Mouse (Mus musculus): ENCODE data around the gene Smad3. TPM values are rescaled to one million over a fixed set of nuclear protein-coding genes. Genes with fewer than 3 reads are reported as not detected.

Gene Smad3
- polyA plus RNA-seq, 1 experiment from 2014 or later, result 24.5 TPM

DNA sequence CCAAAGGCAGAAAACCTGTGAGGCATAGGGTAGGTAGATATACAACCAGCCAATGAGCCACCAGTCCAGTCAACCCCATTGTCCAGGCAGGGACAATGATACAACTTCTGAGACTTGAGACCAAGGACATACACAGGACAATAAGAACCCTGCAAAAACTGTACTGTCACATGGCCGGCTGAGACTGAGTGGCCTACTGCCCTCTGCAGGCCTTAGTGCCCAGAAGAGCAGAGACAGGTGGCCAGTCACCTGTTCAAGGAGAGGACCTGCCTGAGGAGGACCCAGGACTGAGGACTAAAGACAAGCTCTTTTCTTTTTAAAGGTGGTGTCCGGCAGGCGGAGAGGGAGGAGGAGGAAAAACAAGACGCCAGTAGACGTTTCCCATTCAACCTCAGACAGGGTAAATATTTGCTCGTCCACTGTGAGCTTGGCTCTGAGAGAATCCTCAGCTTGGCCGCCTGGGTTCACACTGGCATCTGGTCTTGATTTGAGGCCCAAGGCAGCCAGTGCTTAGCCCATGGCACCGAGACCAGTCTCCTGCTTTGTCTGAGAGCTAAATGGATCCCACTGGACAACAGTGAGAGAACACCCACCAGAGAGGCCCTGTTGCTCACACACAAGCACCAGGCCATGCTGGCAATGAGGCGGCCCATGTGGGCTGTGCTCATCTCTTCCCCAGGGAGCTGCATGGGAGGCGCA is 56.4 kb downstream of the Smad3 start:
- Histone ChIP-seq H3K27me3 (replicated peaks) (no peaks in the 10 kb centered on the region), H3K4me3 (no peak overlapping the region), H3K27ac (no peak overlapping the region), H3K9me3 (no peaks in the 10 kb centered on the region), H3K4me2 (replicated peaks) (no peak overlapping the region), H3K9ac (no peak overlapping the region), H3K4me1 (peaks cover 47% of the 10 kb centered on the region), H3K36me3 (no peaks in the 10 kb centered on the region)
- 79% methylated on average over 10 of the region's 10 CpGs for WGBS
- no peak for ATAC-seq (ENCODE audit: low FRiP score, low read depth)

GRCm38 (mm10) chr9:63699145-63699544 is 58.6 kb downstream of the Smad3 start:
- Histone ChIP-seq H3K27me3 (replicated peaks) (no peaks in the 10 kb centered on the region), H3K4me1 (peaks cover 42% of the 10 kb centered on the region), H3K9ac (no peak overlapping the region), H3K4me3 (no peak overlapping the region), H3K36me3 (no peaks in the 10 kb centered on the region), H3K9me3 (no peaks in the 10 kb centered on the region), H3K4me2 (replicated peaks) (no peak overlapping the region), H3K27ac (no peak overlapping the region)
- WGBS, result 81% methylated on average over 4 of the region's 4 CpGs
- no peak for ATAC-seq (ENCODE audit: low FRiP score, low read depth)

- no peak overlapping the region for H3K4me2 ChIP-seq (replicated peaks)
- no peak overlapping the region for H3K9ac ChIP-seq
- peaks cover 42% of the 10 kb centered on the region for H3K4me1 ChIP-seq
- no peaks in the 10 kb centered on the region for H3K27me3 ChIP-seq (replicated peaks)
- no peak overlapping the region for H3K4me3 ChIP-seq
- no peaks in the 10 kb centered on the region for H3K36me3 ChIP-seq
- ATAC-seq (ENCODE audit: low FRiP score, low read depth), result no peak
- no peak overlapping the region for H3K27ac ChIP-seq
- 64% methylated on average over 6 of the region's 7 CpGs for WGBS
- H3K9me3 ChIP-seq, result no peaks in the 10 kb centered on the region
Observed at GRCm38 (mm10) chr9:63698320-63699045, 59.3 kb downstream of the Smad3 start.

- Histone ChIP-seq H3K27ac (no peak overlapping the region), H3K4me1 (peaks cover 35% of the 10 kb centered on the region), H3K27me3 (replicated peaks) (no peaks in the 10 kb centered on the region), H3K36me3 (no peaks in the 10 kb centered on the region), H3K9me3 (no peaks in the 10 kb centered on the region), H3K4me3 (no peak overlapping the region), H3K9ac (no peak overlapping the region), H3K4me2 (replicated peaks) (no peak overlapping the region)
- ATAC-seq (ENCODE audit: low FRiP score, low read depth), result no peak
- WGBS, result 58% methylated on average over 5 of the region's 5 CpGs
Observed at GRCm38 (mm10) chr9:63697606-63698005, 60.2 kb downstream of the Smad3 start.

- Histone ChIP-seq H3K27me3 (replicated peaks) (no peaks in the 10 kb centered on the region), H3K9me3 (no peaks in the 10 kb centered on the region), H3K9ac (no peak overlapping the region), H3K4me1 (peaks cover 32% of the 10 kb centered on the region), H3K36me3 (no peaks in the 10 kb centered on the region), H3K4me2 (replicated peaks) (0 out of 2 replicates have a peak overlapping the region, but pooled peaks have one; percentile 8), H3K4me3 (no peak overlapping the region), H3K27ac (no peak overlapping the region)
- WGBS, result 33% methylated on average over 10 of the region's 10 CpGs
- ATAC-seq (ENCODE audit: low FRiP score, low read depth), result no peak
Observed at GRCm38 (mm10) chr9:63696463-63697105, 61.2 kb downstream of the Smad3 start.

DNA sequence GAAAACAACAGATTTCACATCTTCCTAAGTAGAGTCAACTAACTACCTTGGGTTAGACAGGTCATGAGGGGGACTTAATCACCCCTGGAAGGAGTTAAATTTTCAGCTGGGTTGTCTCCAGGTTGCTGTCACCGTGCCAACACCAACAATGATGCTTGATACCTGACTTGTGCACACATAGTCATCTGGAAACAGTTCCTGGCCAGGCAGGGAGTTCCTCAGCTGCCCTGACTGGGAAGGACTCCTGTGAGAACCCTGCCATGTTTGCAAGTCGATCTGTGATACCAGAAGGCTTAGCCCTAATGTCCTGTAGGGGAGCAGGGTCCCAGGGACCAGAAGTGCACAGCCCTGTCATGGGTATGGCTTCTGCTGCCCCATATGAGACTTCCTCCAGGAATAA is 65.8 kb downstream of the Smad3 start:
- 86% methylated on average over 2 of the region's 2 CpGs for WGBS
- no peak overlapping the region for H3K4me2 ChIP-seq (replicated peaks)

GRCm38 (mm10) chr9:63690511-63690910 is 67.3 kb downstream of the Smad3 start:
- WGBS, result 97% methylated on average over 1 of the region's 1 CpGs
- no peaks in the 10 kb centered on the region for H3K36me3 ChIP-seq
- ATAC-seq (ENCODE audit: low FRiP score, low read depth), result no peak

More for the DNA sequence above, 65.8 kb downstream of the Smad3 start:
- H3K27ac ChIP-seq, result no peak overlapping the region
- peaks cover 7% of the 10 kb centered on the region for H3K4me1 ChIP-seq
- no peaks in the 10 kb centered on the region for H3K9me3 ChIP-seq
- H3K27me3 ChIP-seq (replicated peaks), result no peaks in the 10 kb centered on the region
- ATAC-seq (ENCODE audit: low FRiP score, low read depth), result no peak
- H3K4me3 ChIP-seq, result no peak overlapping the region
- H3K9ac ChIP-seq, result no peak overlapping the region
- H3K36me3 ChIP-seq, result no peaks in the 10 kb centered on the region

GRCm38 (mm10) chr9:63687413-63688015 is 70.3 kb downstream of the Smad3 start:
- Histone ChIP-seq H3K4me3 (no peak overlapping the region), H3K27me3 (replicated peaks) (no peaks in the 10 kb centered on the region), H3K27ac (no peak overlapping the region), H3K4me2 (replicated peaks) (no peak overlapping the region), H3K9me3 (no peaks in the 10 kb centered on the region), H3K4me1 (no peaks in the 10 kb centered on the region), H3K9ac (no peak overlapping the region), H3K36me3 (no peaks in the 10 kb centered on the region)
- 72% methylated on average over 7 of the region's 7 CpGs for WGBS
- no peak for ATAC-seq (ENCODE audit: low FRiP score, low read depth)

More at GRCm38 (mm10) chr9:63690511-63690910, 67.3 kb downstream of the Smad3 start:
- Histone ChIP-seq H3K27ac (no peak overlapping the region), H3K9me3 (no peaks in the 10 kb centered on the region), H3K4me1 (no peaks in the 10 kb centered on the region), H3K4me3 (no peak overlapping the region), H3K4me2 (replicated peaks) (no peak overlapping the region), H3K9ac (no peak overlapping the region), H3K27me3 (replicated peaks) (no peaks in the 10 kb centered on the region)

DNA sequence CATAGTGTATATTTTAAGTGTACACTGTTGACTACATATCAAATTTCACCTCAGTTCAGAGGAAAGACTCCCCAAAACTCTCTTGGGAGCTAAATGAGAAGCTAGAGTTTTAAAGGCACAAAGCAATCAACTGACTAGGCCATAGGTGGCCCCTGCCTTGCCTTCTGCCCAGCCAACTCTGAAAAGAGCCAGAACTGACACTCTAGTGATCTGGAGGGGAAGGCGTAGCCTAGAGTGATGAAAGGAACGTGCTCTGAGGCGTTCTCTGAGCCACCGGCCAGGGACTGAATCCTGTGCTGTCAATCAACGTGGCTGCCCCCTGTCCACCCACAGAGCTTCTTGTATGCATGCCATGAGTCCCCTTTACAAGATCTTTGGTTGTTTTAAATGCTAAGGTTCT is 72.4 kb downstream of the Smad3 start:
- Histone ChIP-seq H3K4me1 (no peaks in the 10 kb centered on the region), H3K4me3 (no peak overlapping the region), H3K27ac (no peak overlapping the region), H3K36me3 (no peaks in the 10 kb centered on the region), H3K4me2 (replicated peaks) (no peak overlapping the region), H3K27me3 (replicated peaks) (no peaks in the 10 kb centered on the region), H3K9me3 (no peaks in the 10 kb centered on the region), H3K9ac (no peak overlapping the region)
- no peak for ATAC-seq (ENCODE audit: low FRiP score, low read depth)
- 82% methylated on average over 5 of the region's 5 CpGs for WGBS

DNA sequence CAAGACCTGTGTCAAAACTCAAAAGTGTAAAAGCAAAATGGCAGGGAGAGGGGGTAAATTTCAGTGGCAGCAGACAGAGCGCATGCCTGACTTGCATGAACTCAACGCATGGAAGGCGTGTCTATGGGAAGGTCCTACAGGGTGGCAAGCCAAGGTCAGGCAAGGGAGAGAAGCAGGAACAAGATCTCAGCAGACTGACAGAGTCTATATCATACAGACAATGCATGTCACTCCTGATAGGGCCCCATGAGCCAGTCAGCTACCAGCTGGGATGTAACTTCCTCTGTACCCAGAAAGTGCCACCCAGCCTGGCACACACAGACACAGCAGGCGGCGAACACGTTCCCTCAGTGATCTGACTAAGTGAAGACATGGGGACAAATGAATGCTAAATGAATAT is 73.5 kb downstream of the Smad3 start:
- H3K4me2 ChIP-seq (replicated peaks), result no peak overlapping the region
- no peaks in the 10 kb centered on the region for H3K4me1 ChIP-seq
- H3K9me3 ChIP-seq, result no peaks in the 10 kb centered on the region
- ATAC-seq (ENCODE audit: low FRiP score, low read depth), result no peak
- H3K27ac ChIP-seq, result no peak overlapping the region
- no peaks in the 10 kb centered on the region for H3K36me3 ChIP-seq
- H3K4me3 ChIP-seq, result no peak overlapping the region
- 99% methylated on average over 6 of the region's 6 CpGs for WGBS
- no peak overlapping the region for H3K9ac ChIP-seq
- no peaks in the 10 kb centered on the region for H3K27me3 ChIP-seq (replicated peaks)

DNA sequence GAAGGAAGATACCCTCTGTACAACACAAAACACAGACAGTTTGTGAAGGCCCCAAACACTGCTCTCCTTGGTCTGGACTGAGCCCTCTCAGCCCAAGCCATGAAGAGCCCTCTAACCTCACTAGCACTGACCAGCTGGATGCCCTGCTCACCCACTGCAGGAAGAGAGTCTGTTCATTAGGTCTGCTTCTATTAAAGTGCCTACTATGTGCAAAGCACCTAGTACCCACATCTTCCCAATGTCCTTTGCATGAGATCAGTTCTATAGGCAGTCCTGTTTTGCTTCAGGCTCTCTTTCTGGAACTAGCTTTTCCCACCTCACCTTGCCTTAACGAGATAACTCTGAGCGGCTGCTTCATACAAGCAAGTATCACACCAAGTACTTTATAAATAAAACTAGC is 74.9 kb downstream of the Smad3 start:
- ATAC-seq (ENCODE audit: low FRiP score, low read depth), result no peak
- Histone ChIP-seq H3K27ac (no peak overlapping the region), H3K9me3 (no peaks in the 10 kb centered on the region), H3K27me3 (replicated peaks) (no peaks in the 10 kb centered on the region), H3K9ac (no peak overlapping the region), H3K36me3 (no peaks in the 10 kb centered on the region), H3K4me3 (no peak overlapping the region), H3K4me2 (replicated peaks) (no peak overlapping the region), H3K4me1 (no peaks in the 10 kb centered on the region)
- WGBS, result 92% methylated on average over 2 of the region's 2 CpGs

- H3K9ac ChIP-seq, result no peak overlapping the region
- H3K4me1 ChIP-seq, result no peaks in the 10 kb centered on the region
- no peak for ATAC-seq (ENCODE audit: low FRiP score, low read depth)
- H3K36me3 ChIP-seq, result no peaks in the 10 kb centered on the region
- H3K4me2 ChIP-seq (replicated peaks), result no peak overlapping the region
- no peak overlapping the region for H3K4me3 ChIP-seq
- no peaks in the 10 kb centered on the region for H3K27me3 ChIP-seq (replicated peaks)
- WGBS, result 88% methylated on average over 9 of the region's 9 CpGs
- no peaks in the 10 kb centered on the region for H3K9me3 ChIP-seq
- H3K27ac ChIP-seq, result no peak overlapping the region
Observed at GRCm38 (mm10) chr9:63682301-63682700, 75.5 kb downstream of the Smad3 start.
